Mouse (Mus musculus) ES-Bruce4 (cell line): ENCODE measurements around the gene Mcm3. TPM values are rescaled to one million over a fixed set of nuclear protein-coding genes. Genes with fewer than 3 reads are reported as not detected.

Experiments
- H3K27ac ChIP-seq: 2 replicates; pipeline ENCODE4 v1.5.1; 2012; ENCODE audit warnings: low read length, inconsistent platforms; ENCODE audit not compliant: insufficient read depth
- H3K27me3 ChIP-seq: 2 replicates; pipeline ENCODE4 v1.6.1; 2012; ENCODE audit warnings: mild to moderate bottlenecking, low read length, inconsistent platforms; ENCODE audit not compliant: control insufficient read depth, poor library complexity, insufficient read depth, severe bottlenecking
- H3K36me3 ChIP-seq: 2 replicates; pipeline ENCODE4 v1.6.1; 2012; ENCODE audit warnings: inconsistent platforms, mild to moderate bottlenecking, low read length, moderate library complexity; ENCODE audit not compliant: control insufficient read depth, poor library complexity, insufficient read depth, severe bottlenecking
- H3K4me1 ChIP-seq: one replicate; pipeline ENCODE4 v1.8.1; 2011; ENCODE audit warnings: low read length; ENCODE audit not compliant: control insufficient read depth, insufficient read depth
- H3K4me3 ChIP-seq: 2 replicates; pipeline ENCODE4 v1.5.1; 2011; ENCODE audit warnings: low read depth, mild to moderate bottlenecking, low read length
- H3K9ac ChIP-seq: 2 replicates; pipeline ENCODE4 v1.6.1; 2012; ENCODE audit warnings: low read depth, mild to moderate bottlenecking, inconsistent platforms; ENCODE audit not compliant: poor library complexity, severe bottlenecking
- H3K9me3 ChIP-seq: replicated peaks from 2 replicates; pipeline ENCODE4 v1.6.1; 2012; ENCODE audit warnings: mild to moderate bottlenecking, low read length, inconsistent platforms; ENCODE audit not compliant: control insufficient read depth, poor library complexity, insufficient read depth, severe bottlenecking
- CTCF ChIP-seq: IDR thresholded peaks from one replicate; pipeline ENCODE4 v1.8.1; 2011; ENCODE audit warnings: low read depth, low read length
- EP300 ChIP-seq: IDR thresholded peaks from 2 replicates; pipeline ENCODE4 v1.6.1; 2011; ENCODE audit warnings: low read depth, low read length; ENCODE audit not compliant: insufficient read depth
- POLR2A ChIP-seq: IDR thresholded peaks from one replicate; pipeline ENCODE4 v1.8.1; 2011; ENCODE audit warnings: low read length; ENCODE audit not compliant: insufficient read depth
- polyA plus RNA-seq: library from polyadenylated mRNA; stranded (reverse); fragments of >200 nt; gene quantifications from 2 replicates; pipeline ENCODE4 v1.2.4, GENCODE M21; 2011; ENCODE audit warnings: low read depth; ENCODE audit not compliant: missing spikeins, insufficient read depth, insufficient read length

Mcm3 gene
- polyA plus RNA-seq, 1 experiment: 178 TPM

- Histone ChIP-seq H3K36me3 (peaks cover 65% of the 10 kb centered on the region), H3K27ac (no peak overlapping the region), H3K4me1 (no peaks in the 10 kb centered on the region), H3K9ac (no peak overlapping the region), H3K9me3 (no peaks in the 10 kb centered on the region), H3K27me3 (no peaks in the 10 kb centered on the region), H3K4me3 (no peak overlapping the region)
- TF ChIP-seq CTCF (no peak), EP300 (no peak), POLR2A (no peak)
These were observed 2.9 kb downstream of the Mcm3 start for GRCm38 (mm10) chr1:20817172-20817571.

DNA sequence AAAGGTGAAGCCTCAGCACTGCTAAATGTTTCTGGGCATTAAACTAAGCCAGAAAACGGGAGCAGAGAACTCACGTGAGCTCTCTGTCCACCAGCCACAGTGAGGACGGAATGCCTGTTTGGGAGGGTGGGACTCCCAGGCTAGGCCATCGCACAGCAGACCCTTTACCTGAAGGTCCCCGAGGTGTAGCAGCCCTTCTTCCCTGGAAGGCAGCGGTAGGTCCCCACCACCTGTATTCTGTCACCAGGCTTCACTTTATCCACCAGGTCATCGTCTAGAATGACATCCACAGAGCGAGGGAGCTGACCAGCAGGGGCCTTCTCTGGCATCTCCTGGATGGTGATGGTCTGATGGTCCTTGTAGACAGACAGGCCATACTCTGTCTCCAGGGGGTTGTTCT is 5.6 kb downstream of the Mcm3 start:
- H3K4me1 ChIP-seq: no peaks in the 10 kb centered on the region
- peaks cover 92% of the 10 kb centered on the region for H3K36me3 ChIP-seq
- H3K9me3 ChIP-seq: no peaks in the 10 kb centered on the region
- H3K27me3 ChIP-seq: no peaks in the 10 kb centered on the region
- TF ChIP-seq EP300 (no peak), CTCF (no peak), POLR2A (no peak)
- no peak overlapping the region for H3K4me3 ChIP-seq
- no peak overlapping the region for H3K9ac ChIP-seq
- H3K27ac ChIP-seq: no peak overlapping the region

DNA sequence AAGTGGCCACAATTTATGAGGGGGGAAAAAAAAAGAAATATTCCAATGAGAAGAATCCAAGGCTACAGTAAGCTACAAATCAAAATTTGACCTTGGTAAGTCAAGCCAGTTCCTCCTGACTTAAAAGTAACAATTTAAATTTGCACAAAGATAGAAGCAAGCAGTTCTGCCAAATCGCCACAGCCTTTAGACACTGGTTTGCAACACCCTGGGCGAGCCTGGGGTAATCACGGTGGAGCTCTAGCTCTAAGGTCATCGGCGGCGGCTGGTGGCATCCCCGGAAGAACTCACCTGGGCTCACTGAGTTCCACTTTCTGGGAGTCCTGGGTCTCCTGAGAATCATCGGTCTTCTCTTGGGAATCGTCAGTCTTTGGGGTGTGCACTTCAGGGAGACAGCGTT is 15.6 kb downstream of the Mcm3 start:
- Histone ChIP-seq H3K9ac (no peak overlapping the region), H3K36me3 (peaks cover 97% of the 10 kb centered on the region), H3K4me3 (no peak overlapping the region), H3K27me3 (no peaks in the 10 kb centered on the region), H3K4me1 (no peaks in the 10 kb centered on the region), H3K9me3 (peaks cover 5% of the 10 kb centered on the region; the same call in 1 of the 2 replicates), H3K27ac (no peak overlapping the region)
- TF ChIP-seq POLR2A (no peak), EP300 (no peak), CTCF (no peak)

DNA sequence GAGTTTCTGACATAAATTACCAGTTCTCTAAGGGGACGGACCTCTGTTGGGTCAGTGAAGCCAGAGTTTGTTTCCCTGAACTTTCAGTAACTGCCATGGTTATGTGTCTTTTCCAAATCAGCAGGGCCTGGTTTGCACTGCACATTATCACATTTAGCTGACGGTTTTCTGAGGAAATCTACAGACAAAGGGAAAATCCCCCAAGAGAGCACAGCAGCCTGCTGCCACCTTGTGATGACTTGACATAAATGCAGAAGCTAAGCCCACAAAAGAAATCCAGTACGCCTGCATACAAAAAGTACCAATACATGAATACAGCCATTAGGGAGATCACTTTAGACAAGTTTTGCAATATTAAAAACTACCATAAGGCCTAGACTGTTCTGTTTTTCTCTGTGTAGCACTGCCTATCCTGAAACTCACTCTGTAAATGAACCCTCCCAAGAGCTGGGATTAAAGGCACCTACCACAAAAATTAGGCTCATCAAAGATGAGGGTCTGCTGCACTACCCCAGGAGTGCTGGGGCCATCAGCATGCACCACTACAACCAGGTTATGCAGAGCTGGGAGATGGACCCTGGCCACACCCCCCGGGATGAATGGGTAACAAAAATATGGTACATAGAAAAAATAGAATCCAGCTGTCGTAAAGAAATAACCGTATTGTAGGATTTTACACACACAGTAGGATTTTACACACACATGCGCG is 18.3 kb downstream of the Mcm3 start:
- Histone ChIP-seq H3K4me1 (no peaks in the 10 kb centered on the region), H3K4me3 (no peak overlapping the region), H3K27me3 (no peaks in the 10 kb centered on the region), H3K27ac (no peak overlapping the region), H3K9me3 (peaks cover 5% of the 10 kb centered on the region; the same call in 1 of the 2 replicates), H3K9ac (no peak overlapping the region), H3K36me3 (peaks cover 79% of the 10 kb centered on the region)
- TF ChIP-seq EP300 (no peak), CTCF (no peak), POLR2A (no peak)

GRCm38 (mm10) chr1:20801275-20801674 is 18.8 kb downstream of the Mcm3 start:
- no peak overlapping the region for H3K9ac ChIP-seq
- H3K36me3 ChIP-seq: peaks cover 73% of the 10 kb centered on the region
- TF ChIP-seq POLR2A (no peak), EP300 (no peak), CTCF (no peak)
- no peak overlapping the region for H3K4me3 ChIP-seq
- H3K27me3 ChIP-seq: no peaks in the 10 kb centered on the region
- no peak overlapping the region for H3K27ac ChIP-seq
- H3K4me1 ChIP-seq: no peaks in the 10 kb centered on the region
- H3K9me3 ChIP-seq: peaks cover 5% of the 10 kb centered on the region; the same call in 1 of the 2 replicates

- no peak overlapping the region for H3K27ac ChIP-seq
- H3K36me3 ChIP-seq: peaks cover 15% of the 10 kb centered on the region
- no peak overlapping the region for H3K4me3 ChIP-seq
- H3K9me3 ChIP-seq: peaks cover 4% of the 10 kb centered on the region; the same call in 1 of the 2 replicates
- H3K4me1 ChIP-seq: no peaks in the 10 kb centered on the region
- H3K27me3 ChIP-seq: no peaks in the 10 kb centered on the region
- H3K9ac ChIP-seq: no peak overlapping the region
- TF ChIP-seq CTCF: no peak
- TF ChIP-seq POLR2A: no peak
- TF ChIP-seq EP300: no peak
These were observed 24.9 kb downstream of the Mcm3 start for GRCm38 (mm10) chr1:20795178-20795577.
